Mouse (Mus musculus): Measurements from ENCODE around the gene Tex264.

GRCm38 (mm10) chr9:106652720-106653119 lies 33.0 kb downstream of the Tex264 start:
- TF ChIP-seq CTCF (IDR thresholded peaks at IDR 0.05; ENCODE audit: low read depth), result peak; percentile 46
- TF ChIP-seq EP300 (IDR thresholded peaks at IDR 0.05; ENCODE audit: low read depth), result no peak
